Mouse (Mus musculus) erythroblast, embryonic 14.5 days (primary cell): ENCODE measurements around the gene Elovl7.

ENCODE experiments used
- GATA1 ChIP-seq: IDR thresholded peaks from 2 replicates; pipeline ENCODE4 v1.6.1; 2012; ENCODE audit warnings: low read length, inconsistent platforms, mixed read lengths
- TAL1 ChIP-seq: IDR thresholded peaks from 3 replicates; pipeline ENCODE4 v1.6.1; 2012; ENCODE audit warnings: low read length, inconsistent platforms, mixed read lengths

- no peak for TF ChIP-seq GATA1
- no peak for TF ChIP-seq TAL1
These were observed 106.0 kb downstream of the Elovl7 start for GRCm38 (mm10) chr13:108320216-108320615.
